Mouse (Mus musculus): ENCODE data around the gene Gm11444.
A peak's percentile ranks its signal among the peaks of the same experiment; 100 is the strongest.

The Gm11444 gene

DNA sequence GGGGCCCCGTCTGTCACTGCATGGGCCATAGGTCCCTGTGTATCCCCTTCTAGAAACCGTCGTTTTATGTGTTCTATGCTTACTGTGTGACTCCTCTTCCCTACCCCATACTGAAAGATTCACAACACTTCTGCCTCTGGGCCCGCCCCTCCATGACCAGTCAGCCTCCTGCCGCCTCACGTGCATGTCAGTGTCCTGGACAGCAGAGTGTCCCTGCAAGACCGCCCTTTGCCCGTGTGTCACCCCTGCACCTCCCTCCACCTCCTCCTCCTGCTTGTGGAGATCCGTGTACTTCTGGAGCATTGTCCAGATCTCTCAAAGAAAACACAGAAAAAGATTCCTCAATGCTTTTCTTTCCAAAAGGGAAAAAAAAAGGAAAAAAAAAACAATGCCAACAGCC lies 28.5 kb downstream of the Gm11444 start:
- Histone ChIP-seq H3K36me3 (ENCODE audit: control insufficient read depth, insufficient read depth, low read length, poor library complexity, severe bottlenecking) (no peaks in the 10 kb centered on the region), H3K27me3 (ENCODE audit: control insufficient read depth, insufficient read depth, low read length, poor library complexity, severe bottlenecking) (no peaks in the 10 kb centered on the region)
- DNase-seq (ENCODE audit: low read depth, low spot score) = no peak

DNA sequence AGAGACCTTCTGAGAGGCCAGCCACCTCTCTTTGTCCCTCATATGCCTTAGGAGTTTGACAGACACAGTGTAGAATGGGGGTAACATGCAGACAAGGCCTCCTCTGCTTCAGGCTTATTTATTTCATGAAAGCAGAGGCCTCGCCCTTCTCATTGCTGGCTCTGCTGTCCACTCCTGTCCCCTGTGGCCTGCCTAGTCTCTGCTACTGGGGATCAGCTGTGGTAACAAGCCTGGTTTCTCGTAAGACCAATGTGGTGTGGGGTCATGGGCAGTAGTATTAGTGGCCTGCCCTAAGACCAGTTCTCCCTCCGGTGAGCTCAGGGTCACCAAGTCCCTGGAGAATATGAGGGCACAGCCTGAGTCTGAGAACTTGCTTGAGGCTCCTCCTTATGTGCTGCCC lies 29.2 kb downstream of the Gm11444 start:
- Histone ChIP-seq H3K27me3 (ENCODE audit: control insufficient read depth, insufficient read depth, low read length, poor library complexity, severe bottlenecking) (no peaks in the 10 kb centered on the region), H3K36me3 (ENCODE audit: control insufficient read depth, insufficient read depth, low read length, poor library complexity, severe bottlenecking) (no peaks in the 10 kb centered on the region)
- no peak for DNase-seq (ENCODE audit: low read depth, low spot score)

DNA sequence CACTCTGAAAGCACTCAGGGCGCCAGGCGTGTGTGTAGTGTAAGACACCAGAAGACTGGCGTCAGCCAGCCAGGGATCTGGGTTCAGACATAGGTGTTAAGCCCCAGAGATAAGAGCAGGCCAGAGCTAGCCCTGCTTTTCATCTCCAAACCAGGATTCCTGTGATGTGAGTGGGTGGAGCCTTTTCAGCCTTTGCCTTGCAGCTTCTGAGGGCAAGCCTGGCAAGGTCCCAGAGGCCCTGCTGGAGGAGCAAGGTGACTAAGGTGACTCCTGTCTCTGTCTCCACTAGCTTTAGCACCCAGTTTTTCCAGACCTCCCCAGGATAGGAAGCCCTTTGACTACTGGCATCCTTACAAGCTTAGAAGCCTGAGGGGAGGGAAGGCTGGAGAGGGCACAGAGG lies 31.7 kb downstream of the Gm11444 start:
- H3K27me3 ChIP-seq (ENCODE audit: control insufficient read depth, insufficient read depth, low read length, poor library complexity, severe bottlenecking) = no peaks in the 10 kb centered on the region
- DNase-seq (ENCODE audit: low read depth, low spot score) = no peak
- no peaks in the 10 kb centered on the region for H3K36me3 ChIP-seq (ENCODE audit: control insufficient read depth, insufficient read depth, low read length, poor library complexity, severe bottlenecking)

DNA sequence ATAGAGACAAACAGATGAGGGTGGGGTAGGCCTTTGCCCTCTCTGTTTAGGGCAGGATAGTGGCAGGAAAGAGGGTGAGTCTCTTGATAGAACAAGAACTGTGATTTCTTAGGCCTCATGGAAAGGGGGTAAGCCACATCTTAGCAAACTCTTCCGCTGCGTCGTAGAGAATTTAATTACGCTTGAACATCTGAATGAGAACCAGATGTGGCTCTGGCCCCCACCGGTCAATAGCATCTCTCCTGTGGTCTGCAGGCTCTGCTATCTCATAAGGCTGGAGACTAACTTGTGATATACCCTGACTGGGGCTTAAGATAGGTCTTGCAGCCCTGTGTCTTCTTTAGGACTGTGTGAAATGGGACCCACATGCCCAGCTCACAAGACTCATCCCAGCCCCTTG lies 33.7 kb downstream of the Gm11444 start:
- DNase-seq (ENCODE audit: low read depth, low spot score) = no peak
- Histone ChIP-seq H3K36me3 (ENCODE audit: control insufficient read depth, insufficient read depth, low read length, poor library complexity, severe bottlenecking) (no peaks in the 10 kb centered on the region), H3K27me3 (ENCODE audit: control insufficient read depth, insufficient read depth, low read length, poor library complexity, severe bottlenecking) (no peaks in the 10 kb centered on the region)

DNA sequence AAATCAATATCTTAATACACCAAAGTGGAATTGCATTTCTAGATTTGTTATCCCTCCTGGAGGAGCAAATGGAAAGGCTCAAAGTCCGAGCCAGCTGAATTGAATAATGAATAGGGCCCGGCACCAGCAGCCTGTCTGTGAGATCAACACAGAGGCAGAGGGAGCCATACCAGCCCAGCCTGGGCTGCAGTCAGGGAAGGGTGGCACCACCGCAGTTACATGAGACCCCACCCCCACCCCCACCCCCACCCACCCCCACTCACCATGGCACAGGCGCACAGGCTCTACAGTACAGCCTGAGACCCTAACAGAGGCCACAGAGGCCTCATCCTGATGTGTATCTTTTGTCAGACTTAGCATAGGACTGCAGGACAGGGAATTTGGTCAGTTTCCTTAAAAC lies 35.5 kb downstream of the Gm11444 start:
- no peak for DNase-seq (ENCODE audit: low read depth, low spot score)
- Histone ChIP-seq H3K36me3 (ENCODE audit: control insufficient read depth, insufficient read depth, low read length, poor library complexity, severe bottlenecking) (no peaks in the 10 kb centered on the region), H3K27me3 (ENCODE audit: control insufficient read depth, insufficient read depth, low read length, poor library complexity, severe bottlenecking) (no peaks in the 10 kb centered on the region)

DNA sequence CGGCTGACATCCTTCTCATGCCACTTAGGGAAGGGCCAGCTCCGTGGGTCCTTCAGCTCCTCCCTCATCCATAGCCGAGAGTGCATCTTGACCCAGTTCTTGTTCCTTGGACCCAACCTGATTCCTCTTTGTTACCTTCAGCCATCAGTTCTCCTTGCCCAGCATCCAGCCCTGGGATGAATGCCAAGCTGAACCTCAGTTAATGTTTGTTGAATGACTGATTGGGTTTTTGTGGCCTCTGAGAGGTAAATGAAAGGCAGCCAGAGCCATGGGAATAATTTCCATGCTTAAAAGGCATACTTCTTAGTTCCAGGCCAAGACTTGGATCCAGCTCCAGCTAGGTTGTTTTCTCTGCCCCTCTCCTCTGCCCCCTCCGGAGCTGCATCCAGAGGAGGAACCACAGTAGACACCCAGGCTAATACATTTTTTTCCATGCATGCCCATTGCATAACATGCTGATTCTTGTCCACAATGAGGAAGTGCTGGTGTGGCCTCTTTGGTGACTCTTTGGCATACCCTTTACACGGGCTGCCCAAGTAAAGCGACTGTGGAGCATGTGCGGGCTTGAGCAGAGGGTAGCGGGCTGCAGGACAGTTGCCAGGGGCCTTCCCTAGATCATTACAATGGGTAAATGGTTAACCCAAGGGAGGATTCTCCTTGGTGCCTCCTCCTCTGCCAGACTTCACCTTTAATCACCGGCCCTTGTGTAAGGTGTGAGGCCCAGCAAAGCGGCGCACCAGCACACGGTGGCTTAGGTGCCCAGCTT lies 37.7 kb downstream of the Gm11444 start:
- DNase-seq (ENCODE audit: low read depth, low spot score) = no peak
- H3K27me3 ChIP-seq (ENCODE audit: control insufficient read depth, insufficient read depth, low read length, poor library complexity, severe bottlenecking) = no peaks in the 10 kb centered on the region

DNA sequence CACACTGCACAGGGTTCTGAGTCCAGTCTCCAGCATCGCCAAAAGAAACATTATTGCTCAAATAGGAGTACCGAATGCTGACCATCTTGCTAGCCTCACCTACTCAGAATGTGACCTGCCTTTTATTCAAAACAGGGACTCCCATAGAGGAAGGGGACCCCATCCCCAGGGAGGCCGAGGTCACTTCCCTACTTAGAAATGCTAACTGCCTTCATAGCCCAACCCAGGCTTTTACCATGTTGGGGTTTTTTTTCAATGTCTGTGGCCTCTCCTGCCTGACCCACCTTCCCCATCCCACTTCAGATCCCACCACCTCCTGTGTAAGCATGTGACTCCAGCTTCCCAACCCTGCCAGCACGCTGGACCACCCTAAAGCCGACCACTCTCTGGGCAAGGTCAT lies 38.5 kb downstream of the Gm11444 start:
- DNase-seq (ENCODE audit: low read depth, low spot score) = peak; percentile 19
- Histone ChIP-seq H3K36me3 (ENCODE audit: control insufficient read depth, insufficient read depth, low read length, poor library complexity, severe bottlenecking) (no peaks in the 10 kb centered on the region), H3K27me3 (ENCODE audit: control insufficient read depth, insufficient read depth, low read length, poor library complexity, severe bottlenecking) (no peaks in the 10 kb centered on the region)

More for the DNA sequence above, 37.7 kb downstream of the Gm11444 start:
- no peaks in the 10 kb centered on the region for H3K36me3 ChIP-seq (ENCODE audit: control insufficient read depth, insufficient read depth, low read length, poor library complexity, severe bottlenecking)

DNA sequence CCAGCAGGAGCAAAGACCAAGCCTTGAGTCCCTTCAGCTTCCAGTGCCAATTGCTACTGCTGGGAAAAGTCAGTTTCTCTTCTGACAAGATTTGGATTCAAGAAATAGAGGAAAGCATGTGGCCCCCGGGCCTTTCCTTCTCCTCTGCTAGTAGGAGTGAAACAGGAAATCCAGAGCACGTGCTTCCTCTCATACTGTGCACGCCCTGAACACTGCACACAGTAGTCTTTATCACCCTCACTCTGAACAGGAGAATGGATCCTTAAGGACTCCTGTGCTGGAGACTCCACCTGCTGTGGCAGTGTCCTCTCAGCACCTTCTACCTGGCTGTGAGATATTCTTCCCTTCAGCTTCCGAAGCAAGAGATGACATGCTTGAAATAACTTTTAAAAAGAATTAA lies 38.9 kb downstream of the Gm11444 start:
- no peaks in the 10 kb centered on the region for H3K36me3 ChIP-seq (ENCODE audit: control insufficient read depth, insufficient read depth, low read length, poor library complexity, severe bottlenecking)
- no peaks in the 10 kb centered on the region for H3K27me3 ChIP-seq (ENCODE audit: control insufficient read depth, insufficient read depth, low read length, poor library complexity, severe bottlenecking)
- no peak for DNase-seq (ENCODE audit: low read depth, low spot score)

DNA sequence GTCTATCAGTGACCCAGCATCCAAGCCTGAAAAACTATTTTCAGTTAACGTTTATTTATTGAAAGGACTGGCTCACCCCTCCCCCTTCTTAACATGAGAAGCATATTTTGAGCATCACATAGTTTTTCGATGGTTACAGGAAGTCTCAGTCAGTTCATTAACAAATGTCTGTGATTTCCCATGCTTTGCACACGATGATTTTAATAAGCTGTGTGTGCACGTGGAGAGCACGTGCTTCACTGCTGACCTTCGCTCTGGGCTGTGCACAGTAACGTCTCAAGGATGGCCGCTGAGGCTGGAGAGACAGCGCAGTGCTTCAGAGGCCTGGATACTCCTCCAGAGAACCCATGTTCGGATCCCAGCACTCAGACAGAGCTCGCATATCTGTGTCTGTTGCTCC lies 42.8 kb downstream of the Gm11444 start:
- H3K27me3 ChIP-seq (ENCODE audit: control insufficient read depth, insufficient read depth, low read length, poor library complexity, severe bottlenecking) = no peaks in the 10 kb centered on the region
- no peak for DNase-seq (ENCODE audit: low read depth, low spot score)
- no peaks in the 10 kb centered on the region for H3K36me3 ChIP-seq (ENCODE audit: control insufficient read depth, insufficient read depth, low read length, poor library complexity, severe bottlenecking)

DNA sequence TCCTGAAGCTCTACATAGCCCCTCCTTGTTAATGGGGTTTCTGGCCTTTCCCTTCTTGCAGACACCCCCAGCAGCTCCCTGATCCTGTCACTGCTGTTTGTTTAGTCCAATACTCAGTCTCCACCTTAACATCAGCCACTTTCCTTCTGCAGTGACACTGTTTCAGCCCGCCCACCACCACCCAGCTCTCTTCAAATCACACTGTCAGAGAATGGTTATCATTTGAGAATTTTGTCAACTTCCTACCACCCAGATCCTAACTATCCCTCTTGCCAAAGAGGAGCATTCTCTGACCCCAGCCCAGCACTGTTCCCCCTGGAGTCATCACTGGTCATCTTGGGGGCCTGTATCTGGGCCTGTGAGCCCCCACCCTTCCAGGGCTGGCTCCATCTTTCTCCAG lies 44.4 kb downstream of the Gm11444 start:
- Histone ChIP-seq H3K27me3 (ENCODE audit: control insufficient read depth, insufficient read depth, low read length, poor library complexity, severe bottlenecking) (no peaks in the 10 kb centered on the region), H3K36me3 (ENCODE audit: control insufficient read depth, insufficient read depth, low read length, poor library complexity, severe bottlenecking) (no peaks in the 10 kb centered on the region)
- DNase-seq (ENCODE audit: low read depth, low spot score) = no peak

DNA sequence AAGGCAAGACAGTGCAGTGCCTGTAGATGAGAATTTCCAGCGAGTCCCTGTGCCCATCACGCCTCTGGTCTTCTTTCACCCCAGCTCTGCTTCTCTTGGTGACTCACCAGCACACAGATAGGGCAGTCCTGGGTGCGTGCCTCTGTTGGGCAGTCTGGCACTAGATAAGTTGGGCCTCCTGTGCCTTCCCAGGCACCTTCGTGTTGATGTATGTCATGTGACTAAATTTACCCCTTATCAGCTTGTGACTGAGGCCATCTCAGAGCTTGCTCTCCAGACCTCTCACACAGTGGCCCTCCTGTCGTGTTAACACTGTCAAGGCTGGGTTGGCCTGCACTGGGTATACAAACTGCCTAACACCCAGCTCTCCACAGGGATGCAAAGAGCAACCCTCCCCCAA lies 46.1 kb downstream of the Gm11444 start:
- H3K27me3 ChIP-seq (ENCODE audit: control insufficient read depth, insufficient read depth, low read length, poor library complexity, severe bottlenecking) = no peaks in the 10 kb centered on the region
- DNase-seq (ENCODE audit: low read depth, low spot score) = no peak
- no peaks in the 10 kb centered on the region for H3K36me3 ChIP-seq (ENCODE audit: control insufficient read depth, insufficient read depth, low read length, poor library complexity, severe bottlenecking)

DNA sequence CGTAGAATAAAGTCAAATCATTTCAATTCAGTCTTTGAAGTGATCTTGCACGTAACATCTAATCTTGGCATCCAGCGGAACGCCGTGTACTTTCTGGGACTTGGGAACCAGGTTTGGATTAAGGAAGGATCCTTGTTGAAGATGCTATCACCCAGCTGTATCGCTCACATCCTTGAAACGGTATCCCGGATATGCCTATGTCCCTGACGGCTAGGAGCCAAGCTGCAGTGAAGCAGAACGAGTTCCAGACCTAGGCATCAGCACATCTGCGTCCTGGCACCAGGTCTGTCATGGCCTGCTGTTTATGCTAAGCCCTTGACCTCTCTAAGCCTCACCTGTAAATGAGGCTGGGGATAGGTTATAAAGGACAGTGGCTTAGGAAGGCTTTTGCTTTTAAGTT lies 49.8 kb downstream of the Gm11444 start:
- no peaks in the 10 kb centered on the region for H3K27me3 ChIP-seq (ENCODE audit: control insufficient read depth, insufficient read depth, low read length, poor library complexity, severe bottlenecking)
- DNase-seq (ENCODE audit: low read depth, low spot score) = no peak
- no peaks in the 10 kb centered on the region for H3K36me3 ChIP-seq (ENCODE audit: control insufficient read depth, insufficient read depth, low read length, poor library complexity, severe bottlenecking)

DNA sequence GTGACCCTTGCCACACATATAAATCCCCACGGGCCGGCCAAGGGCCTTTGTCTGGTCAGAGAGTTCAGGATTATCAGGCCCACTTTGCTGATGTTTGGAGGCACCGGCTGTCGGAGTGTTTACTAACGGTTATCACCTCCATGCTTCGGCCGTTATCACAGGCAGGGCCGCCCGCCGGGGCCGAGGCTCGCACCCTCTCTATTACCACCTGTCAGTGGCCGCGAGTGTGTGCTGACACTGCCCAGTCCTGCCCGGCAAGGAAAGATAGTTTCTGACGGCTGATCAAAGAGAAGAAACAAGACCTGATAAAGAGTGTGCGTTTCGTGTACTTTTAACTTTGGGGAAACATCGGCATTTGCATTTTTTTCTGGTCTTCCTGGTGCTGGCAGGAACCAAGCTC lies 50.3 kb downstream of the Gm11444 start:
- no peaks in the 10 kb centered on the region for H3K27me3 ChIP-seq (ENCODE audit: control insufficient read depth, insufficient read depth, low read length, poor library complexity, severe bottlenecking)
- H3K36me3 ChIP-seq (ENCODE audit: control insufficient read depth, insufficient read depth, low read length, poor library complexity, severe bottlenecking) = no peaks in the 10 kb centered on the region
- no peak for DNase-seq (ENCODE audit: low read depth, low spot score)

DNA sequence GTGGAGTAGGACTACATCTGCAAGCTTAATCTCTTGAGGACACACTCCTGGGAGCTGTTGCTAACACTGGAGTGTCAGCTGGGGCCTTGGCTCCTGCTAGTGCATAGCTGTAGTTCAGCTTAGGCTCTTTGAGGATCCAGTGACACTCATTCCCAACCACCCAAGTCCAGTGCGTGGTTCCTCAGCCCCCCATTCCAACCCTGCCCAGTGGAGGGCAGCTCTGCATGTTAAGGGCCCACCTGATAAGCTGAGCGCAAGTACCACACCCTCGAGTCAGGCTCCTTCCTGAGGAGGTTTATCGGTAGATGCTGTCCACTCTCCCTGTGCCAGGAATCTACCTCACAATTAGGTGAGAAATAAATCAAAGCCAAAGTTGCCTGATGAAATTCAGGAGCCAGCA lies 50.7 kb downstream of the Gm11444 start:
- H3K36me3 ChIP-seq (ENCODE audit: control insufficient read depth, insufficient read depth, low read length, poor library complexity, severe bottlenecking) = no peaks in the 10 kb centered on the region
- H3K27me3 ChIP-seq (ENCODE audit: control insufficient read depth, insufficient read depth, low read length, poor library complexity, severe bottlenecking) = no peaks in the 10 kb centered on the region
- DNase-seq (ENCODE audit: low read depth, low spot score) = no peak

Measured in splenic B cell, adult 2 months (primary cell).